Mouse (Mus musculus) limb, embryonic 15.5 days (tissue): ENCODE measurements at regions not wholly inside any gene's neighbourhood (a gene's known extent, or its start where the extent isn't known, plus 50 kb on each side); places are given as distances from the start of the nearest gene placed in this dataset.
"Not testable (repeated sequence)": the region's sequence is repeated elsewhere in the genome, so short reads cannot be mapped to it uniquely, and the experiment has no call there.

ENCODE experiments used
- ATAC-seq: fragments of 200-750 bp; cut with Nextera tagmentation; 2 replicates; pipeline ENCODE4 v1.8.0; 2017; ENCODE audit warnings: low read depth, moderate TSS enrichment; ENCODE audit not compliant: insufficient number of reproducible peaks, low FRiP score, low TSS enrichment
- H3K27ac ChIP-seq: fragments of 300-500 bp; sonication (generic); 2 replicates; pipeline ENCODE4 v1.5.1; 2015; ENCODE audit warnings: moderate library complexity, mild to moderate bottlenecking, inconsistent platforms
- H3K27me3 ChIP-seq: fragments of 300-500 bp; sonication (generic); 2 replicates; pipeline ENCODE4 v1.6.1; 2015; ENCODE audit warnings: inconsistent platforms
- H3K36me3 ChIP-seq: fragments of 300-500 bp; sonication (generic); 2 replicates; pipeline ENCODE4 v1.6.1; 2015; ENCODE audit warnings: inconsistent platforms
- H3K4me1 ChIP-seq: fragments of 300-500 bp; sonication (generic); 2 replicates; pipeline ENCODE4 v1.6.1; 2015; ENCODE audit warnings: inconsistent platforms
- H3K4me2 ChIP-seq: fragments of 300-500 bp; sonication (generic); 2 replicates; pipeline ENCODE4 v1.6.1; 2015; ENCODE audit warnings: mild to moderate bottlenecking, inconsistent platforms
- H3K4me3 ChIP-seq: fragments of 300-500 bp; sonication (generic); 2 replicates; pipeline ENCODE4 v1.5.1; 2015; ENCODE audit warnings: mild to moderate bottlenecking, inconsistent platforms
- H3K9ac ChIP-seq: fragments of 300-500 bp; sonication (generic); 2 replicates; pipeline ENCODE4 v1.6.1; 2015; ENCODE audit warnings: inconsistent platforms
- H3K9me3 ChIP-seq: fragments of 300-500 bp; sonication (generic); 2 replicates; pipeline ENCODE4 v1.6.1; 2016; ENCODE audit warnings: inconsistent platforms
- WGBS: fragments of 180-500 bp; shearing (Covaris S2); methylation state at CpG from one replicate; pipeline ENCODE4 v1.1.7; 2015; 5-methylcytosine and 5-hydroxymethylcytosine counted together

DNA sequence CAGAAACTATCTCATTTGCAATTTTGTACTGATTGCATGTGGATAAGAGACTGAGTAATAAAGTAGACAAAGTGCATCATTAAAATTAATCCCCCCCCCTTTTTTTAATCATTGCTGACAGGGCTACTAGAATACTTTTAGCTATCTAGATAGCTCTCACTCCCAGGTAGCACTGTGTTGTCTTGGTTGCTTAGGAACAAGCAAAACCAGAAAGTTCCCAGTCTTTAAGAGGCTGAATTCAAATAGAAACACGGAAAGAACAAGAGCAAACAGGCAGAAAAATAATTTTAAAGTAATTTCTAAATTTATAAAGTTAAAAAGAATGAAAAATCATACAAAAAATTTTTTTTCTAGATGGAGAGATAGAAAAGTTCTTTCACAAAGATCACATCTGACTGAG lies 65.0 kb upstream of the Rhobtb1 start:
- no peak overlapping the region for H3K27ac ChIP-seq
- no peak overlapping the region for H3K9ac ChIP-seq
- H3K36me3 ChIP-seq, result no peaks in the 10 kb centered on the region
- ATAC-seq, result no peak
- 66% methylated on average over 1 of the region's 1 CpGs for WGBS
- H3K4me1 ChIP-seq, result no peaks in the 10 kb centered on the region
- H3K27me3 ChIP-seq, result no peaks in the 10 kb centered on the region
- H3K4me2 ChIP-seq, result no peak overlapping the region
- H3K4me3 ChIP-seq, result no peak overlapping the region
- no peaks in the 10 kb centered on the region for H3K9me3 ChIP-seq

DNA sequence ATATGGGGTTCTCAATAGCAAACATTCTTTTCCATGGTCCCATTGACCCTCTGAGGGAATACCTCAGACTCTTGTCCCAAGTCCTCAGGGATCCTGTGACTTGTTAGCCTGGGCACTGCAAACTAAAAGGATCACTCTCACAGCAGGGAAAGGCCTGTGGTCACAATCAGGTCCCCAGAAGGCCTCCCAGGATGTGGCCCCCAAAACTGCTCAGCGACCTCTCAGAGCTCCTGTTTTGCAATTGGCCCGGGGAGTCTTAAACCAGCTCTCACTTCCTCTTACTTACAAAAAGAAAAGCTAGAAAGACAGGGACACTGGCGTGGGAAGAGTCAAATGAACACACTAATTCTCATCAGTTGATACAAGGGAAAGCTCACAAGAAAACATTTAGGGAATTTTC lies 59.4 kb upstream of the Rhobtb1 start:
- Histone ChIP-seq H3K9me3 (no peaks in the 10 kb centered on the region), H3K27me3 (no peaks in the 10 kb centered on the region), H3K36me3 (no peaks in the 10 kb centered on the region), H3K4me1 (no peaks in the 10 kb centered on the region), H3K9ac (no peak overlapping the region), H3K27ac (no peak overlapping the region), H3K4me2 (no peak overlapping the region), H3K4me3 (no peak overlapping the region)
- no peak for ATAC-seq
- WGBS, result 68% methylated on average over 3 of the region's 3 CpGs

DNA sequence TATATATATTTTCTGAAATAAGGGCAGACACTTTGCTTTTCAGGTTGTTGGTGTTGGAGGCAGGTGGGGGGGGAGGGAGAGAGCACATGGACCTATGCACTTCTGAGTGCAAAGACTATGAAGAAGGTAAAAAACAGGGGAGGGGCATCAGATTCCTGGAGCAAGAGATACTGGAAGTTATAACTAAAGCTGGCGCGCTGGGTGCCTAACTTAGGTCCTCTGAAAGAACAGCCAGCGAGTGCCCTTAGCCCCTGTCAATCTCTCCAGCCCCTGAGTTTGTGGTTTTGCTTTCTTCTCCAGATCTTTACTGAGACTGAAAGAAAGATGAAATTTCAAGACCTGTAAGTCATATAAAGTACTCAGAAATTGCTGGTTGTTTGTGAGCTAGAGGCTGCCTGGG lies 51.2 kb upstream of the Rhobtb1 start:
- WGBS, result 92% methylated on average over 3 of the region's 3 CpGs
- no peaks in the 10 kb centered on the region for H3K9me3 ChIP-seq
- ATAC-seq, result no peak
- H3K36me3 ChIP-seq, result no peaks in the 10 kb centered on the region
- H3K27ac ChIP-seq, result no peak overlapping the region
- H3K4me2 ChIP-seq, result no peak overlapping the region
- no peak overlapping the region for H3K4me3 ChIP-seq
- H3K27me3 ChIP-seq, result no peaks in the 10 kb centered on the region
- no peak overlapping the region for H3K9ac ChIP-seq
- no peaks in the 10 kb centered on the region for H3K4me1 ChIP-seq

DNA sequence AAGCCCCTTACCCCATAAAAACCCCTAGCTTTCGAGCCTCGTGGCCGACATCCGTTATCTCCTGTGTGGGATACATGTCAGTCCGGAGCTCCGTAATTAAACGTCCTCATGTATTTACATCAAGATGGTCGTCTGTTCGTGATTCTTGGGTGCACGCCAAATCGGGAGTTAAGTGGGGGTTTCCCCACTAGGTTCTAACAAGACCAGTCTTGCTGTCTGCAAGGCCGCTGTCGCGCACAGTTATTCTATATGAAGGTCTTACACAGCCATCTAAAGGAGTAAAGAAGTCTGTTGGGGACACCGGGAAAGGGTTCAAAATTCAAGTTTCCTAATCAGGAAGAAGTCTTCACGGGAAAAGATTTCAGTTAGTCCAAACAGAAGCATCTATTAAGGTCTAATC lies 50.5 kb upstream of the Rhobtb1 start:
- H3K36me3 ChIP-seq, H3K27ac ChIP-seq, H3K4me1 ChIP-seq, H3K4me2 ChIP-seq, H3K9me3 ChIP-seq, H3K4me3 ChIP-seq, ATAC-seq, H3K27me3 ChIP-seq, H3K9ac ChIP-seq: not testable (repeated sequence)
- WGBS, result 72% methylated on average over 16 of the region's 16 CpGs
